Mouse (Mus musculus): ENCODE results near the gene Sept1. TPM values are rescaled to one million over a fixed set of nuclear protein-coding genes. Genes with fewer than 3 reads are reported as not detected.

Gene Sept1
- total and polyA plus RNA-seq, 3 experiments = 30.6 to 116 TPM; not detected in 1

- no peak for DNase-seq (ENCODE audit: low read depth, low spot score)
- Histone ChIP-seq H3K27ac (ENCODE audit: control insufficient read depth, low read depth, low read length) (no peak overlapping the region), H3K4me3 (ENCODE audit: control insufficient read depth in 1 of 2, insufficient read depth in 1 of 2, low read depth in 2 of 2, low read length in 2 of 2) (no peak overlapping the region), H3K4me1 (ENCODE audit: control insufficient read depth in 1 of 2, insufficient read depth in 2 of 2, low read length in 2 of 2) (peaks cover 14 to 38% of the 10 kb centered on the region in 2 experiments), H3K36me3 (ENCODE audit: control insufficient read depth in 1 of 2, insufficient read depth in 2 of 2, low read length in 2 of 2) (peaks cover 0 to 29% of the 10 kb centered on the region in 2 experiments; a peak in 2 of 4 replicates), H3K79me2 (ENCODE audit: control insufficient read depth, insufficient read depth, low read length, poor library complexity) (no peaks in the 10 kb centered on the region), H3K9me3 (replicated peaks; ENCODE audit: insufficient read depth, low read length) (no peaks in the 10 kb centered on the region), H3K9ac (ENCODE audit: control insufficient read depth, low read depth, low read length, poor library complexity, severe bottlenecking) (no peak overlapping the region), H3K27me3 (ENCODE audit: control insufficient read depth in 1 of 2, insufficient read depth in 2 of 2, low read length in 2 of 2) (no peaks in the 10 kb centered on the region)
- TF ChIP-seq TCF12 (IDR thresholded peaks at IDR 0.05; ENCODE audit: low read depth, low read length) (no peak), TBP (IDR thresholded peaks at IDR 0.05; ENCODE audit: low read depth, low read length) (no peak), POLR2A (IDR thresholded peaks at IDR 0.05; ENCODE audit: control insufficient read depth in 1 of 2, insufficient read depth in 1 of 2, low read depth in 1 of 2, low read length in 2 of 2, poor library complexity in 1 of 2) (no peak), NELFE (IDR thresholded peaks at IDR 0.05; ENCODE audit: low read depth, low read length) (no peak), ZKSCAN1 (IDR thresholded peaks at IDR 0.05; ENCODE audit: low read depth, low read length) (no peak), MYB (IDR thresholded peaks at IDR 0.05; ENCODE audit: low read depth, low read length) (no peak), ZMIZ1 (IDR thresholded peaks at IDR 0.05; ENCODE audit: low read depth, low read length) (no peak), RCOR1 (IDR thresholded peaks at IDR 0.05; ENCODE audit: low read depth, low read length) (no peak), MAX (IDR thresholded peaks at IDR 0.05; ENCODE audit: low read length) (no peak), USF2 (IDR thresholded peaks at IDR 0.05; ENCODE audit: borderline replicate concordance in 1 of 2, insufficient read depth in 1 of 2, low read depth in 1 of 2, low read length in 2 of 2) (no peak), CHD1 (IDR thresholded peaks at IDR 0.05; ENCODE audit: low read depth, low read length) (no peak), POLR2AphosphoS2 (IDR thresholded peaks at IDR 0.05; ENCODE audit: low read length) (no peak), MAZ (IDR thresholded peaks at IDR 0.05; ENCODE audit: low read depth, low read length) (no peak), MAFK (IDR thresholded peaks at IDR 0.05; ENCODE audit: borderline replicate concordance, low read depth, low read length) (no peak), KAT2A (conservative IDR thresholded peaks at IDR 0.05; ENCODE audit: low read depth, low read length) (no peak), ETS1 (IDR thresholded peaks at IDR 0.05; ENCODE audit: low read depth, low read length) (no peak), CTCF (IDR thresholded peaks at IDR 0.05 in 2 of 3, conservative IDR thresholded peaks at IDR 0.05 in 1 of 3; ENCODE audit: control insufficient read depth in 1 of 3, insufficient read depth in 1 of 3, low read depth in 2 of 3, low read length in 3 of 3, poor library complexity in 1 of 3, severe bottlenecking in 1 of 3) (no peak), POLR2AphosphoS5 (IDR thresholded peaks at IDR 0.05; ENCODE audit: borderline replicate concordance, low read depth, low read length) (no peak), SIN3A (IDR thresholded peaks at IDR 0.05; ENCODE audit: low read length) (no peak), MYC (IDR thresholded peaks at IDR 0.05; ENCODE audit: low read depth, low read length) (no peak)
Measured at GRCm38 (mm10) chr7:127282190-127282589, 49.3 kb upstream of the Sept1 start.

GRCm38 (mm10) chr7:127281114-127281513 lies 48.2 kb upstream of the Sept1 start:
- Histone ChIP-seq H3K36me3 (ENCODE audit: control insufficient read depth in 1 of 2, insufficient read depth in 2 of 2, low read length in 2 of 2) (peaks cover 0 to 24% of the 10 kb centered on the region in 2 experiments; a peak in 2 of 4 replicates), H3K9ac (ENCODE audit: control insufficient read depth, low read depth, low read length, poor library complexity, severe bottlenecking) (peak overlapping the region; percentile 38; the same call in 1 of the 2 replicates), H3K4me3 (ENCODE audit: control insufficient read depth in 1 of 2, insufficient read depth in 1 of 2, low read depth in 2 of 2, low read length in 2 of 2) (peak overlapping the region in 1 of 2 experiments; percentile 40; a peak in 2 of 4 replicates), H3K79me2 (ENCODE audit: control insufficient read depth, insufficient read depth, low read length, poor library complexity) (no peaks in the 10 kb centered on the region), H3K9me3 (replicated peaks; ENCODE audit: insufficient read depth, low read length) (no peaks in the 10 kb centered on the region), H3K4me1 (ENCODE audit: control insufficient read depth in 1 of 2, insufficient read depth in 2 of 2, low read length in 2 of 2) (peaks cover 14 to 33% of the 10 kb centered on the region in 2 experiments), H3K27me3 (ENCODE audit: control insufficient read depth in 1 of 2, insufficient read depth in 2 of 2, low read length in 2 of 2) (no peaks in the 10 kb centered on the region), H3K27ac (ENCODE audit: control insufficient read depth, low read depth, low read length) (peak overlapping the region; percentile 96)
- DNase-seq (ENCODE audit: low read depth, low spot score) = peak; percentile 79
- TF ChIP-seq MAFK (IDR thresholded peaks at IDR 0.05; ENCODE audit: borderline replicate concordance, low read depth, low read length) (0 out of 2 replicates have a peak, but pooled peaks have one; percentile 19), CTCF (IDR thresholded peaks at IDR 0.05 in 2 of 3, conservative IDR thresholded peaks at IDR 0.05 in 1 of 3; ENCODE audit: control insufficient read depth in 1 of 3, insufficient read depth in 1 of 3, low read depth in 2 of 3, low read length in 3 of 3, poor library complexity in 1 of 3, severe bottlenecking in 1 of 3) (no peak), ETS1 (IDR thresholded peaks at IDR 0.05; ENCODE audit: low read depth, low read length) (peak; percentile 94), TCF12 (IDR thresholded peaks at IDR 0.05; ENCODE audit: low read depth, low read length) (peak; percentile 68), SIN3A (IDR thresholded peaks at IDR 0.05; ENCODE audit: low read length) (peak; percentile 84), GABPA (IDR thresholded peaks at IDR 0.05; ENCODE audit: low read depth, low read length) (no peak), NRF1 (IDR thresholded peaks at IDR 0.05; ENCODE audit: insufficient read depth, low read depth, low read length, poor library complexity, severe bottlenecking) (no peak), MYB (IDR thresholded peaks at IDR 0.05; ENCODE audit: low read depth, low read length) (no peak), UBTF (IDR thresholded peaks at IDR 0.05; ENCODE audit: borderline replicate concordance, insufficient read depth, low read depth, low read length) (no peak), MAX (IDR thresholded peaks at IDR 0.05; ENCODE audit: low read length) (peak; percentile 65), USF2 (IDR thresholded peaks at IDR 0.05; ENCODE audit: borderline replicate concordance in 1 of 2, insufficient read depth in 1 of 2, low read depth in 1 of 2, low read length in 2 of 2) (no peak), NELFE (IDR thresholded peaks at IDR 0.05; ENCODE audit: low read depth, low read length) (no peak), RCOR1 (IDR thresholded peaks at IDR 0.05; ENCODE audit: low read depth, low read length) (peak; percentile 57; the same call in 1 of the 2 replicates), SMC3 (IDR thresholded peaks at IDR 0.05; ENCODE audit: low read depth, low read length) (no peak), TAL1 (IDR thresholded peaks at IDR 0.05; ENCODE audit: low read length) (peak; percentile 74), ZC3H11A (IDR thresholded peaks at IDR 0.05; ENCODE audit: low read depth, low read length) (no peak), CHD1 (IDR thresholded peaks at IDR 0.05; ENCODE audit: low read depth, low read length) (0 out of 2 replicates have a peak, but pooled peaks have one; percentile 28), ELF1 (IDR thresholded peaks at IDR 0.05; ENCODE audit: low read depth, low read length) (0 out of 2 replicates have a peak, but pooled peaks have one; percentile 57), E2F4 (IDR thresholded peaks at IDR 0.05; ENCODE audit: borderline replicate concordance, low read depth, low read length) (no peak), ZKSCAN1 (IDR thresholded peaks at IDR 0.05; ENCODE audit: low read depth, low read length) (no peak), POLR2AphosphoS2 (IDR thresholded peaks at IDR 0.05; ENCODE audit: low read length) (no peak)

All from MEL (cell line).